Mouse (Mus musculus) Patski (cell line): ENCODE measurements around the gene Ube2ql1. TPM values are rescaled to one million over a fixed set of nuclear protein-coding genes. Genes with fewer than 3 reads are reported as not detected.

Experiments used
- ATAC-seq: fragments of 100-300 bp; one replicate; pipeline ENCODE4 v1.8.0; 2021
- CTCF ChIA-PET: fragments of 350-600 bp; sonication (Branson Sonifier 250); formaldehyde crosslinking; loops from one replicate; lab custom pipeline; 2022; ENCODE audit warnings: inconsistent platforms; lab: Charles Lee
- POLR2A ChIA-PET: fragments of 350-600 bp; sonication (Branson Sonifier 250); formaldehyde crosslinking; loops from one replicate; lab custom pipeline; 2022; ENCODE audit warnings: antibody characterized with exemption, inconsistent platforms; lab: Charles Lee
- DNase-seq: peaks from one replicate; pipeline ENCODE4 v3.0.0-alpha.2; 2011; ENCODE audit warnings: low read depth, low spot score
- H3K27me3 ChIP-seq: fragments of 371-371 bp; one replicate; pipeline ENCODE4 v1.5.1; 2021
- CTCF ChIP-seq: fragments of 100-300 bp; IDR thresholded peaks from one replicate; pipeline ENCODE4 v1.5.1; 2021
- in situ Hi-C: fragments of 300-500 bp; cut with MboI; formaldehyde crosslinking; loops from 3 replicates; pipeline ENCODE4 v1.11.1; 2018; ENCODE audit warnings: low pct_unique_long_range_greater_than_20kb, mixed read lengths
- polyA plus RNA-seq: library from polyadenylated mRNA; unstranded; gene quantifications from one replicate; pipeline ENCODE4 v1.2.3, GENCODE M21; 2021

Ube2ql1 gene
- polyA plus RNA-seq, 1 experiment from 2014 or later, result 4.4 TPM

DNA sequence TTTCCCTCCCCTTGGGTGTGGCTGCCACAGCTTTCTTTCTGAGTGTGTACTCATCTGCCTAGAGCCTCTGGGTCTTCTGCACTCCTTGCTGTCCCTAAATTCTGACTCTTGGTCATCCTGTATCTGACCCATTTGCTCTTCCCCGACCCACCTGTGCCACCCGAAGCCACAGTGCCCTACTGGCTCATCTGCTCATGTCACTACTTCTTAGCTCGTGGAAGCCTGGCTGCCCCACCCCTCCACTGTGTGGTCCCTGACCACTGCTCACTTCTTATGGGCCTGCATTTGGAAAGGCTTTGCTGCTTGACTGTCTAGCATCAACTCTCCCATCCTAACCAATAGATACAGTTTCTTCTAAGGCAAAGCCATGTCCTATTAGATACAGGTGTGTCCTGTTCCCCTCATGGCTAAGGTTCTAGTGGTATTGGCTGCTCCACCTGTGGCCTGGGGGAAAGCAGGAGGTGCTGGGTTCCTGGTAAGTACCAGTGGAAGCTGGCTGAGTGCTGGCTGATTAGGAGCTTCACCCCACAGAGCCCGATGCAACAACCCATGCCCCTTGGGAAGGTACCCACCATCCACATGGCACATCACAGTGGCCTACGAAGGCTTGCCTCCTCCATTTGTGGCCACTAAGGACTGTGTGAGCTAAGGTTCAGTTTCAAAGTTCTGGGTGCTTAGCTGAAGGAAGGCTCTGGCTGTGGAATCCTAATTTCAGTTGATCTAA, 66.3 kb downstream of the Ube2ql1 start:
- TF ChIP-seq CTCF, result no peak
- CTCF ChIA-PET, result no interaction called here
- H3K27me3 ChIP-seq, result no peaks in the 10 kb centered on the region
- no peak for DNase-seq
- in situ Hi-C loops, result loop anchor here (25.0 kb wide), 1 partner anchor 661 kb away; no protein-coding TSS in a partner anchor
- no peak for ATAC-seq
- POLR2A ChIA-PET, result no interaction called here

GRCm38 (mm10) chr13:69672565-69672964, 67.1 kb downstream of the Ube2ql1 start:
- no peak for DNase-seq
- no peak for ATAC-seq
- no peaks in the 10 kb centered on the region for H3K27me3 ChIP-seq
- CTCF ChIA-PET, result no interaction called here
- TF ChIP-seq CTCF, result no peak
- in situ Hi-C loops, result loop anchor here (25.0 kb wide), 1 partner anchor 660 kb away; no protein-coding TSS in a partner anchor
- POLR2A ChIA-PET, result no interaction called here

- in situ Hi-C loops, result loop anchor here (25.0 kb wide), 1 partner anchor 660 kb away; no protein-coding TSS in a partner anchor
- POLR2A ChIA-PET, result no interaction called here
- DNase-seq, result no peak
- CTCF ChIA-PET, result no interaction called here
- no peak for ATAC-seq
- H3K27me3 ChIP-seq, result no peaks in the 10 kb centered on the region
- no peak for TF ChIP-seq CTCF
Observed at GRCm38 (mm10) chr13:69672121-69672520, 67.6 kb downstream of the Ube2ql1 start.

DNA sequence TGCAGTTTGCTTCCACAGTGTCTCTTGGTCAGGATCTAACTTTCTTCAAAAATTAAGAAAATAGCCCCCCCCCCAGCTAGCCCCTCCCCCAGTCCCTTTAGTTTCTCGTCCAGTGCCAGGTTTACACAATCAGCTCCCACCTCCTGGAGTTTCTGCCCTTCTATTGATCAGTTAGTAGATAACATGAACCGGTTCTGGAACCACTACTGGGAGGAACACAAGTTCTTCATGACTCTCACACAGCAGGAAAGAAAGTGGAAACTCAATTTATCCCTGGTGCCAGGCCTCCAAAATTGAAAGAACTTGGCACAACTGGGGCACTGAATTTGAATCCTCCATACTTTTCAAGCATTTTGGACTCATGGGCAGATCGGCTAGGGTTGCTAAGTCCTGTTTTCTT, 85.2 kb downstream of the Ube2ql1 start:
- POLR2A ChIA-PET, result no interaction called here
- DNase-seq, result no peak
- ATAC-seq, result no peak
- H3K27me3 ChIP-seq, result no peaks in the 10 kb centered on the region
- CTCF ChIA-PET, result interaction anchor here (0.9 to 2.1 kb wide), 6 partner anchors 18 to 142 kb away, joined by 3 to 8 read pairs (median 5); no protein-coding TSS in a partner anchor
- no peak for TF ChIP-seq CTCF
- in situ Hi-C loops, result loop anchor here (10.0 to 25.0 kb wide), 2 partner anchors 642 to 1050 kb away; no protein-coding TSS in a partner anchor

Other genes starting within 250 kb of the Ube2ql1 start
- 100 TPM for gene Nsun2, start 206.1 kb downstream of the Ube2ql1 start, polyA plus RNA-seq
- gene Tent4a, start 205.3 kb downstream of the Ube2ql1 start, polyA plus RNA-seq, result 27.7 TPM
- 122 TPM for gene Srd5a1, start 128.4 kb downstream of the Ube2ql1 start, polyA plus RNA-seq
- gene Med10, start 62.5 kb upstream of the Ube2ql1 start, polyA plus RNA-seq, result 70.3 TPM